Mouse (Mus musculus) liver, postnatal 0 days (tissue): ENCODE measurements around the gene Glod4.

ENCODE experiments used
- CTCF ChIP-seq: sonication (generic); IDR thresholded peaks from 2 replicates; pipeline ENCODE4 v1.5.1; 2016; ENCODE audit warnings: antibody characterized with exemption, low read depth
- EP300 ChIP-seq: IDR thresholded peaks from 2 replicates; pipeline ENCODE4 v1.6.1; 2016; ENCODE audit warnings: antibody characterized with exemption, low read depth, mild to moderate bottlenecking

DNA sequence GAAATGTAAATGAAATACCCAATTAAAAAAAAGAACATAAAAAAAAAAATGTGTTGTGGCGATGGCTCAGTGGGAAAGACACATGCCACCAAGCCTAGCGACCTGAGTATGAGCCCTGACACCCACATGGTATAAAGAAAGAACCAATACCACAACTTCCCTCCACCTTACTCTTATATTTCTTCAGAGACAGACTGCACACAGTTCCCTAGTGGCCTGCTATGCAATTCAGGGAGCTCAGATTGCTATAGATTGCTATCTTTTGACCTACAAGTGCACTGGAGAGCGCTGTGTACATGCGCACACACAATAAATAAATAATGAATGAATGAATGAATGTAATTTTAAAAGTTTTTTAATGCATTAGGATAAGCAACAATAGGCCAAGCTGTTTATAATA lies 59.8 kb downstream of the Glod4 start:
- TF ChIP-seq CTCF (no peak), EP300 (no peak)
